Mouse (Mus musculus): ENCODE results near the gene Cd33.

DNA sequence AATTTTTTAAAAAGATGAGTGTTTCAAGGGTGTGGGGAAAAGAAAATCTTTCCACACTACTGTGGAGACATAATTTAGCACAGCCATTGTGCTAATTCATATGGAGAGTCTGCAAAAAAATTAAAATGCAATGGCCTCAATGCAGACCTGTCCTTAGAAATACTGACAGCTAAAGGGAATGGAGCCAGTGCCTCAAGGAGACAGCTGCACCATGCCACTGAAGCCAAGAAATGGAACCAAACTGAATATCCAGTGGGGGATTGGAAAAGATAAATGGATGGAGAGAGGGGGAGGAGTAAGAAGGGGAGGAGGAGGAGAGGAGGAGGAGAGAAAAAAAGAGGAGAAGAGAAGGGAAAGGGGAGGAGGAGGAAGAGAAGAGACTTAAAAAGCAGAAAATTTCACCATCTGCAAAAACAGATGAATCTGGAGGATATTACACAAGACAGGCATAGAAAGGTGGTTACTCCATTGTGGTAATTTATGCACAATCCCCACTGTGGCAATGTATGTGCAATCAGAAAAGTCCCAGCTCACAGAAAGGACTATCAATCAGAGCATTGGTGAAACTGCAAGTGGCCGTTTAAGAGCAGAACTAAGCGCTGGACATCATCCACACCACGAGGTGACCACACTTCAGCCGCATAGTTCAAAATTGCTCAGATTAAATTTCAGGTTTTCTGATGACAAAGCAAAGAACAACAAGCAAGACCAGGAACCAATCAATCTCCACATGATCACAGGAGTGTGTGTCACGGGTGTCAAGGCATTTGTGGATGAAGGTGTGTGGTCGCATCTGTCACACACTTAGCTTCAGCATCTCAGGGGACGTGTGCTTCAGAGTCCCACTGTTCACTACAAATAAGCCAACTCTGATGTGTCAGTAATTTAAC lies 1.7 kb upstream of the Cd33 start:
- TF ChIP-seq CTCF (IDR thresholded peaks at IDR 0.05; ENCODE audit: low read depth) (no peak), EP300 (IDR thresholded peaks at IDR 0.05; ENCODE audit: low read depth) (no peak)

Data from heart, postnatal 0 days (tissue).